Mouse (Mus musculus) forebrain, embryonic 10.5 days (tissue): ENCODE data around the gene Myo9a. TPM values are rescaled to one million over a fixed set of nuclear protein-coding genes. Genes with fewer than 3 reads are reported as not detected.

Source experiments
- DNase-seq: peaks from one replicate; pipeline ENCODE4 v3.0.0-alpha.2; 2017; ENCODE audit warnings: low spot score; ENCODE audit errors: extremely low spot score
- H3K27ac ChIP-seq: fragments of 300-500 bp; sonication (generic); 2 replicates; pipeline ENCODE4 v1.5.1; 2016; ENCODE audit warnings: mild to moderate bottlenecking
- H3K27me3 ChIP-seq: fragments of 300-500 bp; sonication (generic); 2 replicates; pipeline ENCODE4 v1.6.1; 2016; ENCODE audit warnings: mild to moderate bottlenecking; ENCODE audit not compliant: poor library complexity, severe bottlenecking
- H3K36me3 ChIP-seq: fragments of 300-500 bp; sonication (generic); replicated peaks from 2 replicates; pipeline ENCODE4 v1.6.1; 2016; ENCODE audit warnings: mild to moderate bottlenecking, moderate library complexity
- H3K4me1 ChIP-seq: fragments of 300-500 bp; sonication (generic); 2 replicates; pipeline ENCODE4 v1.6.1; 2016
- H3K4me3 ChIP-seq: fragments of 300-500 bp; sonication (generic); 2 replicates; pipeline ENCODE4 v1.5.1; 2016; ENCODE audit warnings: mild to moderate bottlenecking, moderate library complexity
- H3K9me3 ChIP-seq: fragments of 300-500 bp; sonication (generic); 2 replicates; pipeline ENCODE4 v1.6.1; 2016; ENCODE audit warnings: mild to moderate bottlenecking, moderate library complexity
- WGBS: fragments of 180-500 bp; shearing (Covaris S2); methylation state at CpG from one replicate; pipeline ENCODE4 v1.1.7; 2016; 5-methylcytosine and 5-hydroxymethylcytosine counted together
- polyA plus RNA-seq: library from polyadenylated mRNA; unstranded; fragments of >200 nt; fragmentation: Nextera tagmentation; extraction: Ambion mirVana; gene quantifications from 2 replicates; pipeline ENCODE4 v1.2.1, GENCODE M21; 2016

The Myo9a gene
- polyA plus RNA-seq, 1 experiment from 2014 or later, result 11.4 TPM

- 76% methylated on average over 5 of the region's 5 CpGs for WGBS
- H3K4me3 ChIP-seq, result no peak overlapping the region
- H3K4me1 ChIP-seq, result 0 out of 2 replicates have a peak, but pooled peaks cover 7% of the 10 kb centered on the region
- H3K27me3 ChIP-seq, result no peaks in the 10 kb centered on the region
- H3K27ac ChIP-seq, result no peak overlapping the region
- no peak for DNase-seq
- H3K36me3 ChIP-seq, result no peaks in the 10 kb centered on the region
- H3K9me3 ChIP-seq, result no peaks in the 10 kb centered on the region
Observed at GRCm38 (mm10) chr9:59942501-59943085, 191.9 kb downstream of the Myo9a start.

GRCm38 (mm10) chr9:59943826-59944225 lies 193.1 kb downstream of the Myo9a start:
- no peaks in the 10 kb centered on the region for H3K9me3 ChIP-seq
- H3K27me3 ChIP-seq, result no peaks in the 10 kb centered on the region
- DNase-seq, result no peak
- 0 out of 2 replicates have a peak, but pooled peaks cover 7% of the 10 kb centered on the region for H3K4me1 ChIP-seq
- H3K4me3 ChIP-seq, result no peak overlapping the region
- WGBS, result 88% methylated on average over 6 of the region's 6 CpGs
- no peaks in the 10 kb centered on the region for H3K36me3 ChIP-seq
- no peak overlapping the region for H3K27ac ChIP-seq

DNA sequence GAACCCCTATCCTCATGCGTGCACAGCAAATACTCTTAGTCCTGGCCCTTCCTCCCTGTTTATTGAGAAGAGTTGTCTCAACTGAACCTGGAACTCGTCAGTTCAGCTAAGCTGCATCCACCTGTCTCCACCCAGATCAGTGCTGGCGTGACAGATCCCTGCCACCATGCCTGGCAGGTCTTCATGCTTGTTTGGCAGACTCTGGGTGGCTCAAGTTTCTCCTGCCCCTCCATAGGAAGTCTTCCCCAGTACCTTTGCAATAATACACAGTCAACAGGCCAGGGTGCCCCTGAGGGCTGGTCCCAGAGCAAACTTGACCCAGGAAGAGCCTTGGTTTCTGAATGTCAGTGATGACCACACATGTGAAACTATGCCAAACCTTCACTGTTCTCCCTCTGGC lies 194.5 kb downstream of the Myo9a start:
- Histone ChIP-seq H3K27ac (no peak overlapping the region), H3K27me3 (no peaks in the 10 kb centered on the region), H3K4me1 (0 out of 2 replicates have a peak, but pooled peaks cover 6% of the 10 kb centered on the region), H3K4me3 (no peak overlapping the region), H3K36me3 (no peaks in the 10 kb centered on the region), H3K9me3 (no peaks in the 10 kb centered on the region)
- WGBS, result 76% methylated on average over 3 of the region's 3 CpGs
- no peak for DNase-seq

DNA sequence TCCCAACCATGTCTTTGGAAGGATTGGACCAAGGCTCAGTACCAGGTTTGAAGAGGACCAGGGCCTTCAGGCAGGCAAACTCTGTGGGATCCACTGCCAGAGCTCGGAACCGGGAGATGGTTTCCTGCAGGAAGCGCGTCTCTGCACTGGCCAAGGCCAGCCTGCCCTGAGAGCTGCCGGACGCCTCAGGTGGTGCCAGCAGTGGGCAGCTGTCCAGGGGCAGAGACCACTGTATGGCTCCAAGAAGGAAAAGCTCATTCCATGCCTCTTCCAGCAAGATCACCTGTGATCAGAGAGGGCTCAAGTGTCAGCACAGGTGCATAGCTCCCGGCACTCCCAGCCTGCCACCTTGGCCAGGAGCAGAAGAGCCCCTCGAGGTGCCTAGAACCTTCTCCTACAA lies 196.6 kb downstream of the Myo9a start:
- Histone ChIP-seq H3K27me3 (no peaks in the 10 kb centered on the region), H3K4me1 (no peaks in the 10 kb centered on the region), H3K36me3 (no peaks in the 10 kb centered on the region), H3K9me3 (no peaks in the 10 kb centered on the region), H3K4me3 (no peak overlapping the region), H3K27ac (no peak overlapping the region)
- WGBS, result 90% methylated on average over 8 of the region's 8 CpGs
- no peak for DNase-seq

- Histone ChIP-seq H3K27ac (no peak overlapping the region), H3K9me3 (no peaks in the 10 kb centered on the region), H3K27me3 (no peaks in the 10 kb centered on the region), H3K4me3 (no peak overlapping the region), H3K36me3 (no peaks in the 10 kb centered on the region), H3K4me1 (peaks cover 8% of the 10 kb centered on the region)
- 83% methylated on average over 8 of the region's 8 CpGs for WGBS
- DNase-seq, result no peak
Observed at GRCm38 (mm10) chr9:59948226-59948625, 197.5 kb downstream of the Myo9a start.

GRCm38 (mm10) chr9:59948691-59949250 lies 198.1 kb downstream of the Myo9a start:
- no peaks in the 10 kb centered on the region for H3K27me3 ChIP-seq
- no peaks in the 10 kb centered on the region for H3K9me3 ChIP-seq
- no peak for DNase-seq
- no peak overlapping the region for H3K27ac ChIP-seq
- peaks cover 11% of the 10 kb centered on the region for H3K4me1 ChIP-seq
- no peak overlapping the region for H3K4me3 ChIP-seq
- no peaks in the 10 kb centered on the region for H3K36me3 ChIP-seq
- 91% methylated on average over 17 of the region's 17 CpGs for WGBS

DNA sequence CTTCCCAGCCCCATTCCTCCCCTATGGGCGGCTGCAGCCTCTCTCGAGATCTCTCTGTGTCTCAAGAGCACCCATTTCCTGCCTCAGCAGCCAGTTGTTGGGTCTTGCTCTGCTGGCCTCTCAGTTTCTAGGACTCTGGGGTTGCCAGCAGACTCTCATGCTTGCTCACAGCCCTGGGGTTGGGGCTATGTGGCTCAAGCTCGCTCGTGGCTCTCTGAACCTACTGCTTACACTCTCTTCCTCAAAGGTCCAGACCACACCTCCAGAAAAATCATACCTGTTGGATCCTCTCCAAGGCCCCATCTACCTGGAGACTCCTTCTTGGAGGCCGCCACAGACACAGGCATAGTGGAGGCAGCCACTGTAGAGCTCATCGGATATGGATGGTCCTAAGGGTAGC lies 198.8 kb downstream of the Myo9a start:
- DNase-seq, result no peak
- H3K27me3 ChIP-seq, result no peaks in the 10 kb centered on the region
- WGBS, result 85% methylated on average over 6 of the region's 6 CpGs
- no peak overlapping the region for H3K27ac ChIP-seq
- no peaks in the 10 kb centered on the region for H3K36me3 ChIP-seq
- H3K9me3 ChIP-seq, result no peaks in the 10 kb centered on the region
- peaks cover 14% of the 10 kb centered on the region for H3K4me1 ChIP-seq
- no peak overlapping the region for H3K4me3 ChIP-seq

- 88% methylated on average over 5 of the region's 5 CpGs for WGBS
- Histone ChIP-seq H3K36me3 (no peaks in the 10 kb centered on the region), H3K27ac (no peak overlapping the region), H3K27me3 (no peaks in the 10 kb centered on the region), H3K4me1 (peaks cover 14% of the 10 kb centered on the region), H3K4me3 (no peak overlapping the region), H3K9me3 (no peaks in the 10 kb centered on the region)
- DNase-seq, result no peak
Observed at GRCm38 (mm10) chr9:59949981-59950380, 199.3 kb downstream of the Myo9a start.

GRCm38 (mm10) chr9:59951001-59951750 lies 200.5 kb downstream of the Myo9a start:
- H3K4me1 ChIP-seq, result peaks cover 24% of the 10 kb centered on the region
- H3K9me3 ChIP-seq, result no peaks in the 10 kb centered on the region
- H3K4me3 ChIP-seq, result no peak overlapping the region
- WGBS, result 91% methylated on average over 9 of the region's 9 CpGs
- H3K27me3 ChIP-seq, result no peaks in the 10 kb centered on the region
- DNase-seq, result no peak
- no peak overlapping the region for H3K27ac ChIP-seq
- no peaks in the 10 kb centered on the region for H3K36me3 ChIP-seq

GRCm38 (mm10) chr9:59951943-59952342 lies 201.2 kb downstream of the Myo9a start:
- Histone ChIP-seq H3K27ac (no peak overlapping the region), H3K4me1 (peaks cover 30% of the 10 kb centered on the region), H3K9me3 (no peaks in the 10 kb centered on the region), H3K27me3 (no peaks in the 10 kb centered on the region), H3K36me3 (no peaks in the 10 kb centered on the region), H3K4me3 (no peak overlapping the region)
- DNase-seq, result no peak
- 94% methylated on average over 4 of the region's 4 CpGs for WGBS

GRCm38 (mm10) chr9:59952515-59953070 lies 201.9 kb downstream of the Myo9a start:
- no peaks in the 10 kb centered on the region for H3K36me3 ChIP-seq
- 63% methylated on average over 8 of the region's 8 CpGs for WGBS
- DNase-seq, result no peak
- H3K4me1 ChIP-seq, result peaks cover 30% of the 10 kb centered on the region
- H3K9me3 ChIP-seq, result no peaks in the 10 kb centered on the region
- no peaks in the 10 kb centered on the region for H3K27me3 ChIP-seq
- H3K27ac ChIP-seq, result no peak overlapping the region
- H3K4me3 ChIP-seq, result no peak overlapping the region

- H3K4me3 ChIP-seq, result no peak overlapping the region
- no peaks in the 10 kb centered on the region for H3K9me3 ChIP-seq
- peaks cover 30% of the 10 kb centered on the region for H3K4me1 ChIP-seq
- H3K27me3 ChIP-seq, result no peaks in the 10 kb centered on the region
- H3K36me3 ChIP-seq, result no peaks in the 10 kb centered on the region
- 81% methylated on average over 7 of the region's 7 CpGs for WGBS
- H3K27ac ChIP-seq, result no peak overlapping the region
- DNase-seq, result no peak
Observed at GRCm38 (mm10) chr9:59953556-59953955, 202.9 kb downstream of the Myo9a start.

DNA sequence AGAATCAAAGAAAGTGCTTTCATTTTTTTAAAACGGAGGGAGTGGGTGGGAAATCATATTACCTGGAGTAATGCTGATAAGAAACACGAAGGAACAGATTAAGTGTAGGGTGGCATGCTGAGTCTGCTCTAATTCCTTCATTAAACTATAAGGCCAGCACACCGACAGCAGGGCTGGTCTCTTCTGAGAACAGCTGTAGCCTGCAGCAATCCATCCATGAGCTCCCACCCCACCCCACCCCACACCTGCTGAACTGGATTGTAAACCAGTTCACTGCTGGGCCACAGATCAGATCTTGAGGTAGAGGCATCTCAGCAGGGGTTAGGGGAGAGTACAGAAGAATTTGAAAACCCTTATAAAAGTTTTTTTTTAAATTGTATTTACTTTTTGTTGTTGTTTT lies 204.5 kb downstream of the Myo9a start:
- DNase-seq, result no peak
- H3K4me3 ChIP-seq, result no peak overlapping the region
- H3K36me3 ChIP-seq, result no peaks in the 10 kb centered on the region
- H3K27ac ChIP-seq, result no peak overlapping the region
- H3K4me1 ChIP-seq, result peaks cover 30% of the 10 kb centered on the region
- H3K9me3 ChIP-seq, result no peaks in the 10 kb centered on the region
- no peaks in the 10 kb centered on the region for H3K27me3 ChIP-seq
- WGBS, result 60% methylated on average over 3 of the region's 3 CpGs
